Mouse (Mus musculus): ENCODE data around the gene Ifna1. TPM values are rescaled to one million over a fixed set of nuclear protein-coding genes. Genes with fewer than 3 reads are reported as not detected.

The Ifna1 gene
- polyA plus RNA-seq, 2 experiments, result not detected

DNA sequence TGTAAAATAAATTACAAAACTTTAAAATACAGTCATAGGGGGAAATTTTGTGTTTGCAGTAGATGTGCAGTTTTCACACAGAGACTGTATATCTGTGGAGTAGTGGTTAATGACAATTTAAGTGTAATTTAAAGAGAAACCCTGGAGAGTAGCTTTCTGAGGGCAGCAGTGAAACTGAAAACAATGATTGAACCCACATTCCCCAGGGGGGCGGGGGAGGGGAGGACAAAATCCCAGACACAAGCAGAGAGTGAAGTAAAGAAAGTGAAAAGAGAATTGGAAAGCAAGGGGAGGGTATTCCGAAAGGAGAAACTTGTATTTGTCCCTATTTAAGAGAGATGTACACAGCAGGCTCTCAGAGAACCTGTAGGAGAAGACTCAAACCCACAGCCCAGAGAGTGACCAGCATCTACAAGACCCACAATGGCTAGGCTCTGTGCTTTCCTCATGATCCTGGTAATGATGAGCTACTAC, 8.4 kb upstream of the Ifna1 start, which contains the start of gene Ifna4:
Gene Ifna4, plus strand, starts transcription at position 424 of the 474 bp plus-strand sequence.
- H3K36me3 ChIP-seq (ENCODE audit: control insufficient read depth, insufficient read depth, low read length), result no peaks in the 10 kb centered on the region
- no peaks in the 10 kb centered on the region for H3K9me3 ChIP-seq (ENCODE audit: control insufficient read depth, low read length)
- H3K4me3 ChIP-seq (replicated peaks; ENCODE audit: low read length), result no peak within 1 kb of the TSS
- WGBS, result 54% methylated on average over 2 of the region's 2 CpGs
- H3K4me1 ChIP-seq (ENCODE audit: control insufficient read depth, insufficient read depth, low read length), result no peaks in the 10 kb centered on the region
- TF ChIP-seq POLR2A (IDR thresholded peaks at IDR 0.05; ENCODE audit: borderline replicate concordance, extremely low read depth, insufficient read depth, insufficient read length), result no peak
- no peak within 1 kb of the TSS for H3K27ac ChIP-seq (replicated peaks; ENCODE audit: low read depth, low read length)
- H3K9ac ChIP-seq (ENCODE audit: low read depth, low read length, severe bottlenecking), result no peak within 1 kb of the TSS
- no peak within 1 kb of the TSS for H3K4me2 ChIP-seq (replicated peaks; ENCODE audit: low read depth, low read length, severe bottlenecking)
- H3K27me3 ChIP-seq (ENCODE audit: control insufficient read depth, insufficient read depth, low read length), result no peaks in the 10 kb centered on the region
- ATAC-seq (ENCODE audit: low FRiP score, low read depth) (no peak), DNase-seq (ENCODE audit: low spot score) (no peak)

DNA sequence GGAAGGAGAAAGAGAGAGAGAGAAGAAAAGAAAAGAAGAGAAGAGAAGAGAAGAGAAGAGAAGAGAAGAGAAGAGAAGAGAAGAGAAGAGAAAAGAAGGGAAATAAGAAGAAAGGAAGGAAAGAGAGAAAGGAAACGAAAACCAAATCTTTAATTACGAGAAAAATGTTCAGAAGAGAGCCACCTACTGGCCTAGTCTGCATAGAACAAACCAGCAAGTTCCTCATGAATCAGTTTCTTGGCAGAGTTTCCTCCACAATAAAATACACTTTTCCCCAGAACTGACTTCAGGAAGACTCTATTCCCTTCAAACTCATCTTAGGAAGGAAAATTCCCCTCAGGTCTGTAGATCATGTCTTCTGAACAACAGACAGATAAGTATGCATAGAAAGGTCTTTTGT, 4.6 kb upstream of the Ifna1 start:
- no peaks in the 10 kb centered on the region for H3K36me3 ChIP-seq (ENCODE audit: control insufficient read depth, insufficient read depth, low read length)
- H3K27ac ChIP-seq (replicated peaks; ENCODE audit: low read depth, low read length), result no peak overlapping the region
- no peak for TF ChIP-seq POLR2A (IDR thresholded peaks at IDR 0.05; ENCODE audit: borderline replicate concordance, extremely low read depth, insufficient read depth, insufficient read length)
- H3K4me3 ChIP-seq (replicated peaks; ENCODE audit: low read length), result no peak overlapping the region
- H3K4me1 ChIP-seq (ENCODE audit: control insufficient read depth, insufficient read depth, low read length), result no peaks in the 10 kb centered on the region
- DNase-seq (ENCODE audit: low spot score) (no peak), ATAC-seq (ENCODE audit: low FRiP score, low read depth) (no peak)
- H3K4me2 ChIP-seq (replicated peaks; ENCODE audit: low read depth, low read length, severe bottlenecking), result no peak overlapping the region
- no peaks in the 10 kb centered on the region for H3K9me3 ChIP-seq (ENCODE audit: control insufficient read depth, low read length)
- no peaks in the 10 kb centered on the region for H3K27me3 ChIP-seq (ENCODE audit: control insufficient read depth, insufficient read depth, low read length)
- WGBS, result 55% methylated on average over 2 of the region's 2 CpGs
- no peak overlapping the region for H3K9ac ChIP-seq (ENCODE audit: low read depth, low read length, severe bottlenecking)

DNA sequence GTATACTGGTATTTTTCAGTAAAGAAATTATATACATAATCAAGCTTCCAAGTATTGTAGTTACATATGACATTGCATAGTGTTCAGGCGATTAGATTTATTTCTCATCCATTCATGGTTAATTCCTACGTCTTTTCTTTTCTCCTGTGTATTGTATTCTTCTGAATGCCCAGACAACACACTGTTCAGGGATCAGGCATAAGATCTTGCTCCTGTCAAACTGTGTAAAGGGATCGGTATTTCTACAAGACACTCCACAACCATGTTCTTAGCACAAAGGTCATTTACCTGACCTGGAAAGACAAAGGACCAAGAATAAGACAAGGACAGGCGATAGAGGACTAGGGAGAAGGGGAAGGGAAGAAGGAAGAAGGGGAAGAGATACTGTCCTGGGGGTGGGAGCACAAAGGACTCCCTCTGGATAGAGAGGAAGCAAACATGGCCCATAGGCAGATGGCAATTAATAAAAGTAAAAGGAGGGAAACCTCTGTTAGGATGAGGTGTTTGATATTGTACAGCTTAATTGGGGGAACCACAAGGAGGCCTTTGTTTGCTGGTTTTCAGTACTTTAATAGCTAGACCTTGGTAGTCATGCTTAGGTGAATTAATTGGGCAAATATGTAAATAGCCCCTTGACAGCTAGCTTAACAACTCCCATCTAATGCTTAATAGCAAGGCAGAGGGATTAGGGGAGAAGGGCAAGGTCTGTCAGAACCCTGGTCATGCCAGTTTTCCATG, 1.3 kb downstream of the Ifna1 start:
- Histone ChIP-seq H3K4me3 (replicated peaks; ENCODE audit: low read length) (no peak overlapping the region), H3K27me3 (ENCODE audit: control insufficient read depth, insufficient read depth, low read length) (no peaks in the 10 kb centered on the region), H3K36me3 (ENCODE audit: control insufficient read depth, insufficient read depth, low read length) (no peaks in the 10 kb centered on the region), H3K4me1 (ENCODE audit: control insufficient read depth, insufficient read depth, low read length) (no peaks in the 10 kb centered on the region), H3K9ac (ENCODE audit: low read depth, low read length, severe bottlenecking) (no peak overlapping the region), H3K9me3 (ENCODE audit: control insufficient read depth, low read length) (no peaks in the 10 kb centered on the region), H3K27ac (replicated peaks; ENCODE audit: low read depth, low read length) (no peak overlapping the region), H3K4me2 (replicated peaks; ENCODE audit: low read depth, low read length, severe bottlenecking) (no peak overlapping the region)
- WGBS, result 78% methylated on average over 4 of the region's 4 CpGs
- ATAC-seq (ENCODE audit: low FRiP score, low read depth) (no peak), DNase-seq (ENCODE audit: low spot score) (no peak)
- TF ChIP-seq POLR2A (IDR thresholded peaks at IDR 0.05; ENCODE audit: borderline replicate concordance, extremely low read depth, insufficient read depth, insufficient read length), result no peak

DNA sequence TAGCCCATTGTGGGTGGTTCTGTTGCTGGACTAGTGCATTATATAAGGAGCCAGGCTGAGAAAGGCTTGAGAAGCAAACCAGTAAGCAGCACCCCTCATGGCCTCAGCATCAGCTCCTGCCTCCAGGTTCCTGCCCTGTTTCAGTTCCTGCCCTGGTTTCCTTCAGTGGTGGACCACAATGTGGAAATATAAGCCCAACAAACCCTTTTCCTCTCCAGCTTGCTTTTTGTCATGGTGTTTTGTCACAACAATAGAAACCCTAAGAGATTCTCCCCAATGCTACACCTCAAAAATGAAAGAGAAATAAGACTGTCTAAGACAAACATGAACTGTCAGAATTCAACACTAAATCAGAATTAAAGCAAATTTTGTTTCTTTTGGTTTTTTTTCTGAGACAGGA, 9.3 kb downstream of the Ifna1 start:
- H3K27ac ChIP-seq (replicated peaks; ENCODE audit: low read depth, low read length), result no peak overlapping the region
- H3K9me3 ChIP-seq (ENCODE audit: control insufficient read depth, low read length), result no peaks in the 10 kb centered on the region
- DNase-seq (ENCODE audit: low spot score) (no peak), ATAC-seq (ENCODE audit: low FRiP score, low read depth) (no peak)
- no peak overlapping the region for H3K9ac ChIP-seq (ENCODE audit: low read depth, low read length, severe bottlenecking)
- no peaks in the 10 kb centered on the region for H3K4me1 ChIP-seq (ENCODE audit: control insufficient read depth, insufficient read depth, low read length)
- H3K4me3 ChIP-seq (replicated peaks; ENCODE audit: low read length), result no peak overlapping the region
- no peak overlapping the region for H3K4me2 ChIP-seq (replicated peaks; ENCODE audit: low read depth, low read length, severe bottlenecking)
- no peaks in the 10 kb centered on the region for H3K27me3 ChIP-seq (ENCODE audit: control insufficient read depth, insufficient read depth, low read length)
- no peaks in the 10 kb centered on the region for H3K36me3 ChIP-seq (ENCODE audit: control insufficient read depth, insufficient read depth, low read length)
- no peak for TF ChIP-seq POLR2A (IDR thresholded peaks at IDR 0.05; ENCODE audit: borderline replicate concordance, extremely low read depth, insufficient read depth, insufficient read length)

DNA sequence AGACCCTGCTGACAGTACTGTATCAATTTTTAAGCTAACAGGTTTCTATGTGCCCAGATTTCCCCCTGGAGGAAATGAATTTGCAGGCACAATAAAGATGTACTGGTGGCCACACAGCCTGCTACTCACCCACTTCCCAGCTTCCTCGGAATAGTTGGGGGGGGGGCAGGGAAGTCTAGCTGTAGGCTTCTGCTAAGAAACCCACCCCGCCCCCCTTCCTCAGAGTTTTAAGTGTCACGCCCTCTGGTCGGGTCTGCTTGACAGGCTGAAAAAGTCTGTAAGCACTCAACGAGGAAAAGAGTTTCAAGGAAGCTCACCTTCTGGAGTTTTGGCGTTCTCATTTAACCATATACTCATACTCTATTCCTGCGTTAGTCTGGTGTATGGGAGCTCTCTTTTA, 13.4 kb downstream of the Ifna1 start:
- no peak for ATAC-seq (ENCODE audit: low FRiP score, low read depth)
- DNase-seq (ENCODE audit: low spot score), result no peak
- Histone ChIP-seq H3K4me3 (replicated peaks; ENCODE audit: low read length) (no peak overlapping the region), H3K27me3 (ENCODE audit: control insufficient read depth, insufficient read depth, low read length) (no peaks in the 10 kb centered on the region), H3K36me3 (ENCODE audit: control insufficient read depth, insufficient read depth, low read length) (no peaks in the 10 kb centered on the region), H3K9ac (ENCODE audit: low read depth, low read length, severe bottlenecking) (no peak overlapping the region), H3K27ac (replicated peaks; ENCODE audit: low read depth, low read length) (no peak overlapping the region), H3K4me2 (replicated peaks; ENCODE audit: low read depth, low read length, severe bottlenecking) (no peak overlapping the region), H3K9me3 (ENCODE audit: control insufficient read depth, low read length) (no peaks in the 10 kb centered on the region), H3K4me1 (ENCODE audit: control insufficient read depth, insufficient read depth, low read length) (peaks cover 5% of the 10 kb centered on the region; the same call in 1 of the 2 replicates)
- no peak for TF ChIP-seq POLR2A (IDR thresholded peaks at IDR 0.05; ENCODE audit: borderline replicate concordance, extremely low read depth, insufficient read depth, insufficient read length)
- 7% methylated on average over 7 of the region's 7 CpGs for WGBS

All from limb, embryonic 14.5 days (tissue).